Mouse (Mus musculus) mouse embryonic stem cell (cell line): Measurements from ENCODE around the gene Acss2.

ENCODE experiments used
- in situ Hi-C, 2 experiments: fragments of 300-500 bp; cut with MboI; formaldehyde crosslinking; loops; 1 replicate in 1 of 2; 3 replicates in 1 of 2; pipeline ENCODE4 v1.14.3; 2019 to 2020; ENCODE audit warnings: low sequenced_read_pairs in 2 of 2, low pct_unique_long_range_greater_than_20kb in 1 of 2, mixed read lengths in 1 of 2; ENCODE audit not compliant: unreplicated experiment in 1 of 2

Gene Acss2

DNA sequence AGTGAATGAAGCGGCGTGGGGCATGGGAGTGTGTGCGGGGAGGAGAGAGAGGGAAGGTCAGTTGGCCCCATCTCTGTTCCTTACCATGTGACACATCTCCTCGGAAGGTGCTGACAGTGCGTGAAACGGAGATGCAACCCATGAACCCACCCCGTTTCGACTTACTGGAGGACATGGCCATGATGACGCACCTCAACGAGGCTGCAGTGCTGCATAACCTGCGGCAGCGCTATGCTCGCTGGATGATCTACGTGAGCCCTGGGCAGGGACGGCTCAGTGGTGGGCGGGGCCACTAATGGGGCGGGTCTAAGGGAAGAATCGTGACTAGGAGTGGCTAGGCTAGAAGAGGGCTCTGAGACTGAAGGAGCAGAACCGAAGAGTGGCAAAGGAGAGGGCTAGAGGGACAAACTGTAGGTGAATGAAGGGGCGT is 95.6 kb downstream of the Acss2 start:
- in situ Hi-C loops: no loop called here

DNA sequence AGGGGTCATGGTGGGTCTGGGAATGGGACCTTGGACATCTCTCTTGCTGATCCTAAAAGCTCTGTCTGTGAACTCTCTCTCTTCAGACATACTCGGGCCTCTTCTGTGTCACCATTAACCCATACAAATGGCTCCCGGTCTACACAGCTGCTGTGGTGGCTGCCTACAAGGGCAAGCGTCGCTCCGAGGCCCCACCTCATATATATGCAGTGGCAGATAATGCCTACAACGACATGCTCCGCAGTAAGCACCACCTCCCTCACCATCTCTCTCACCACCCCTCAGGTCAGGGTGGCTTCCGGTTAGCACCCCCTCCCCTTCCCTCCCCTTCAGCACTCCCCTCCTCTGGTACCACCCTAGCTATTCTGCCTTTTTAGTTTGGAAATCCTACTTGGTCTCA is 96.2 kb downstream of the Acss2 start:
- in situ Hi-C loops: no loop called here

DNA sequence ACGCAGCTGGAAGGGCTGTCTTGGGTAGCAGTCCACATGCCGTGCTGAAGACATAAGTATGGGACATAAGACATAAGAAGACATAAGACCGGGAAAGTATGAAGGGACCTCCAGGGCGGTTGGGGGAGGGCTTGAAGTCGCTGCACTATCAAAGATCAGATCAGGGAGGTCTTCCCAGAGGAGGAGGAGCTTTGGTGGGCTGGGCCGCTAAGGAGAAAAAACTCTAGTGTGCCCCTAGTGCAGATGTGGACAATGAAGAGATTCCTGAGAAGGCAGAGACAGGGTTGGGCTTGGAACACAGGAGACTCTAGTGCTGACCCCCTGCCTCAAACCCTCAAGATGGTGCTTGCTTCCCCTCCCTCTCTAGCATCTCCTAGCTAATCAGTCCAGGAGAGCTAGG is 99.2 kb downstream of the Acss2 start:
- in situ Hi-C loops: loop anchor here in 1 of 2 experiments (5.0 kb wide), 1 partner anchor 100 kb away; the partner anchor contains the start of genes Acss2 and Ggt7

GRCm38 (mm10) chr2:155619817-155620216 is 102.1 kb downstream of the Acss2 start:
- in situ Hi-C loops: loop anchor here in 1 of 2 experiments (5.0 kb wide), 1 partner anchor 103 kb away; the partner anchor contains the start of genes Acss2 and Ggt7

GRCm38 (mm10) chr2:155622606-155623005 is 104.9 kb downstream of the Acss2 start:
- in situ Hi-C loops: no loop called here

- in situ Hi-C loops: no loop called here
These were observed 106.2 kb downstream of the Acss2 start for GRCm38 (mm10) chr2:155623996-155624395.

DNA sequence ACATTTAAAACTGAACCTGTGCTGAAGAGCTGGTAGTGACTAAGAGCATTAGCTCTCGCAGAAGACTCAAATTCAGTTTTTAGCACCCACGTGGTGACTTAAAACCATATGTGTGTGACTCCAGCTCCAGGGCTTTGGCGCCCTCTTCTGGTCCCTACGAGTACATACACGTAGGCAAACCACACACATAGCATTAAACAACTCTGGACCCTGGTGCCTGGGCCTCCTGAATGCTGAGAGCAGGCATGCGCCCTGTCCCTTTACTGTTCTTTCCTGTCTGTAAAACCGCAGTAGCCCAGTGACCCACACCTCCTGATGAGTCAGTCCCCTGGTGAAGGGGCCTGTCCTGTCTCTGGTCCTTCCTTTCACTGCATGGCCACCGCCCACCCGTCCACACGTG is 107.0 kb downstream of the Acss2 start:
- in situ Hi-C loops: loop anchor here in 1 of 2 experiments (5.0 kb wide), 1 partner anchor 107 kb away; the partner anchor contains the start of genes Acss2 and Ggt7

DNA sequence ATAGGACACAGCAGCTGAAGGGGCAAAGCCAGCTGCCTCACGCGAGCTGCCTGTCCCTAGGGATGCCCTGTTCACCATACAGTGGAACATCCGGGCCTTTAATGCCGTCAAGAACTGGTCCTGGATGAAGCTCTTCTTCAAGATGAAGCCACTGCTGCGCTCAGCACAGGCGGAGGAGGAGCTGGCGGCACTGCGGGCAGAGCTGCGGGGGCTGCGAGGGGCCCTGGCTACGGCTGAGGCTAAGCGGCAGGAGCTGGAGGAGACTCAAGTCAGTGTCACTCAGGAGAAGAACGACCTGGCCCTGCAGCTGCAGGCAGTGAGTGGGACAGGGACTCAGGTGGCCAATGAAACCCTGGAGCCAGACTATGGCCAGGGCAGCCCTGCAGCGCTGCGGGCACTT is 108.5 kb downstream of the Acss2 start:
- in situ Hi-C loops: loop anchor here in 1 of 2 experiments (5.0 kb wide), 1 partner anchor 109 kb away; the partner anchor contains the start of genes Acss2 and Ggt7

DNA sequence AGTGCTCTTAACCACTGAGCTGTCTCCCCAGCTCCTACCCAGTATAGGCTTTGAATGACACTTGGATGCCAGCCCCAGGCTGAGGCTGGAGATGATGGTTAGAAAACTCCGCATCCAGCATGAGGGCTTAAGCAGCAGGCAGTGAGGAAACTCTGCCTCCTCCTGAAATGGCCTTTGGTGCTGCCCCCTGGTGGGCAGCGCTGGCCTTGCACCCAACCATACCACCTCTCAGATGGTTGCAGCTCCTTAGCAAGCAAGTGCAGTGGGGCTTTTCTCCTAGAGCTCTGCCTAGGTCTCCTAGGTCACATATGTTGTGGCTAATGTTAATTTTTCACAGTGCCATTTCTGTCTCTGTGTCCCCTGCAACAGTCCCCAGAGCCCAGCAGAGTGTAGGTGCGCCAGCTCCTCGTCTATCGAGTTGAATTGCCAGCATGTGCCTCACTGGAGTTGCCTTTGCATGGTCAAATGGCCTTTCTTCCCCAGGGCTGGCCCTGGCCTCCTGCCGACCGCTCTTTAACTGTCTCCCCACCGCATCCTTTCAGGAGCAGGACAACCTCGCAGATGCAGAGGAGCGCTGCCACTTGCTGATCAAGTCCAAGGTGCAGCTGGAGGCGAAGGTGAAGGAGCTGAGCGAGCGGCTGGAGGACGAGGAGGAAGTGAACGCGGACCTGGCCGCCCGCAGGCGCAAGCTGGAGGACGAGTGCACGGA is 109.4 kb downstream of the Acss2 start:
- in situ Hi-C loops: loop anchor here in 1 of 2 experiments (5.0 kb wide), 1 partner anchor 110 kb away; the partner anchor contains the start of genes Acss2 and Ggt7

- in situ Hi-C loops: loop anchor here in 1 of 2 experiments (5.0 kb wide), 1 partner anchor 111 kb away; the partner anchor contains the start of genes Acss2 and Ggt7
These were observed 110.4 kb downstream of the Acss2 start for GRCm38 (mm10) chr2:155628112-155628511.

DNA sequence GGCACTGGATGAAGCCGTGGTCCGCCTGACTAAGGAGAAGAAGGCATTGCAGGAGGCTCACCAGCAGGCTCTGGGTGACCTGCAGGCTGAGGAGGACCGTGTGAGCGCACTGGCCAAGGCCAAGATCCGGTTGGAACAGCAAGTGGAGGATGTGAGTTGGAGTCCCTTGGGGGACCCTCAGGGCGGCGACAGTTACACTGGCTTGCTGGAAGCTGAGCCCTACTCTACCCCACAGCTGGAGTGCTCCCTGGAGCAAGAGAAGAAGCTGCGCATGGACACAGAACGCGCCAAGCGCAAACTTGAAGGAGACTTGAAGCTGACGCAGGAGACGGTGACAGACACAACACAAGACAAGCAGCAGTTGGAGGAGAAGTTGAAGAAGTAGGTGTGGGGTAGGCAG is 110.8 kb downstream of the Acss2 start:
- in situ Hi-C loops: loop anchor here in 1 of 2 experiments (5.0 kb wide), 1 partner anchor 111 kb away; the partner anchor contains the start of genes Acss2 and Ggt7

DNA sequence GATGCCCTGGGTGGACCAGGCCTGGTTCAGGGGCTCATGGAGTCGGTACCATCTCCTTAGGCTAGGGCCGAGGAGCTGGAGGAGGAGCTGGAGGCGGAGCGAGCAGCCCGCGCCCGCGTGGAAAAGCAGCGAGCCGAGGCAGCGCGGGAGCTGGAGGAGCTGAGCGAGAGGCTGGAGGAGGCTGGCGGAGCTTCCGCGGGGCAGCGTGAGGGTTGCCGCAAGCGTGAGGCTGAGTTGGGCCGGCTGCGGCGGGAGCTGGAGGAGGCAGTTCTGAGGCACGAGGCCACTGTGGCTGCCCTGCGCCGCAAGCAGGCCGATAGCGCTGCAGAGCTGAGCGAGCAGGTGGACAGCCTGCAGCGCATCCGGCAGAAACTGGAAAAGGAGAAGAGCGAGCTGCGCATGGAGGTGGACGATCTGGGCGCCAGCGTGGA is 111.5 kb downstream of the Acss2 start:
- in situ Hi-C loops: loop anchor here in 1 of 2 experiments (5.0 kb wide), 1 partner anchor 112 kb away; the partner anchor contains the start of genes Acss2 and Ggt7

DNA sequence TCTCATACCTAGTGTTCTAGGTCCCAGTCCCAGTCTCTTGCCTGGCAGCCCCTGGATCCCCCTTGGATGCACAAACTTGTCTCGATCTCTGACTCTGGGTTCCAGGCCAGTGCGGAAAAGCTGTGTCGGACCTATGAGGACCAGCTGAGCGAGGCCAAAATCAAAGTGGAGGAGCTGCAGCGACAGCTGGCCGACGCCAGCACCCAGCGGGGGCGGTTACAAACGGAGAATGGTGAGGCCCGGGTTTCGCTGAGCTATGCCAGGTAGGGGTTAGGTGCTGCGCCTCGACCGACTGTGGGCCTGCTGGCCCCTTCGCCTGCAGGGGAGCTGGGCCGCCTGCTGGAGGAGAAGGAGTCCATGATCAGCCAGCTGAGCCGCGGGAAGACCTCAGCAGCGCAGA is 112.4 kb downstream of the Acss2 start:
- in situ Hi-C loops: no loop called here

DNA sequence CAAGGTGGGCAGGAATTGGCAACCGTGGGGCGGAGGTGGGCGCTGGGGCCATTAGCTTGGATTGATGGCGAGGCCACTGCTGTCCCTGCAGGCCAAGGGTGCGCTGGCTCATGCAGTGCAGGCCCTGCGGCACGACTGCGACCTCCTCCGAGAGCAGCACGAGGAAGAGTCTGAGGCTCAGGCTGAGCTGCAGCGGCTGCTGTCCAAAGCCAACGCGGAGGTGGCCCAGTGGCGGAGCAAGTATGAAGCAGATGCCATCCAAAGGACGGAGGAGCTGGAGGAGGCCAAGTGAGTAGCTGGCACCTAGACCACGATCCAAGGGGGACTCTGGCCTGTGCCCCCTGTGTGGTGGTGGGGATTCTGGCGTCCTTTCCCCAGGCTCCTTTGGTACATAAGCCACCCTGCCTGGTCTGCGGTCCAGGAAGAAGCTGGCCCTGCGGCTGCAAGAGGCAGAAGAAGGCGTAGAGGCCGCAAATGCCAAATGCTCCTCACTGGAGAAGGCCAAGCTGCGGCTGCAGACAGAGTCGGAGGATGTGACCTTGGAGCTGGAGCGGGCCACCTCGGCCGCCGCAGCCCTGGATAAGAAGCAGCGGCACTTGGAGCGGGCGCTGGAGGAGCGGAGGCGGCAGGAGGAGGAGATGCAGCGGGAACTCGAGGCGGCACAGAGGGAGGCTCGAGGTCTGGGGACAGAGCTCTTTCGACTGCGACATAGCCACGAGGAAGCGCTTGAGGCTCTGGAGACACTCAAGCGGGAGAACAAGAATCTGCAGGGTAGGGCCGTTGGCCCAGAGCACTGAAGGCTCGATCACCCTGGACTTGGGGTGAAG is 113.1 kb downstream of the Acss2 start:
- in situ Hi-C loops: no loop called here

- in situ Hi-C loops: no loop called here
These were observed 114.6 kb downstream of the Acss2 start for GRCm38 (mm10) chr2:155632138-155632936.

- in situ Hi-C loops: no loop called here
These were observed 115.4 kb downstream of the Acss2 start for GRCm38 (mm10) chr2:155633121-155633520.

DNA sequence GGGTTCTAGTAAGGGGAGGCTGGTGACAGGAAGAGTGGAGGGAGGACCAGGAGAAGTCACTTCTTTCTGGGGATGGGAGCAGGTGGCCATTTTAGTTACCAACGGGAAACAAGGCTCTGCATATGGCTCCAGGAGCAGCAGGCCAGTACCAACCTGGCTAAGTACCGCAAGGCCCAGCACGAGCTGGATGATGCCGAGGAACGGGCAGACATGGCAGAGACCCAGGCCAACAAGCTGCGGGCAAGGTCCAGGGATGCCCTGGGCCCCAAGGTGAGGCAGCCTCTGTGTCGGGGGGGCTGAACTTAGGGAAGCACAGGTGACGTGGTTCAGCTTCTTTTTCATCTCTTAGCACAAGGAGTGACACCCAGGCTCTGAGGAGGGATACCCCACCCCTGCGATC is 116.0 kb downstream of the Acss2 start:
- in situ Hi-C loops: no loop called here

DNA sequence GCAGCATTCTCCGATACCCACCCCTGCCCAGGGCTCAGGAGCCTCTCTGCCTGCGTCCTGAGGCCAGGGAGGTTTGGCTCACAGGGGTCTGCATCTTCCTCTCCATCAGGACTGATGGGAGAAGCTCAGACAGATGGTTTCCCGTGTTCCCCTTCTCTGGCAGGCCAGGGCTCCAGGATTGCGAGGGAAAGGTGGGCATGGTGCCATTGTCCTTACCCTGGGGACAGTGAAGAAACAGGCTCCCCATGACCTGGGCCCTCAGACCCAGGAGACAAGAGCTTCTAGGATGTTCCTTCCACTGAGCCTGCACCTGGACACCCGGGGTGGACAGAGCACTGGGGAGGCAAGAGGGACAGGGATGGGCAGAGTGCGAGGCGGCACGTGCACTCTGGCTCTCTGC is 116.8 kb downstream of the Acss2 start:
- in situ Hi-C loops: no loop called here
